Comparison of ENCODE assay signal across 16 mouse cellular contexts in the genomic region with DNA sequence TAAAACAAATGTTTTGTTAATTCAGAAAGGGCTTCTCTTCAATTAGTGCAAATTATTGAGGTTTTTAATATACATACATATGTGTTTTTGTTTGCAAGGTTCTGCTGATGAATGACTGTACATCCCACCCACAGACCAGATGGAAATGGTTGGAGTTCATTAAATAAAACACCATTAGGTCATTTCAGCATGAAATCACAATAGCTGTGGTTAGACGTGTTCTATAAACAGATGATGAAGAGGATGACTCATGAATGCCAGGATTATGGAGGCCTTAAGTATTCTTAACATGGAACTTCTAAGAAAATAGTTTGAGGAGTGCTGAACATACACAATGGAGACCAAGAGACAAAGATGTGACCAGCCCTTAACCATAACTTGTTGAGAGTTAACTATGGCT.
"Had no signal": no experiment of that assay in that cellular context is flagged by ENCODE, and none has a peak within 500 bp of the region (broad histone marks: within the 10 kb centered on the region; RNA-seq: fewer than 3 reads in every experiment).

No protein-coding gene starts in this region.

- DNase-seq: kidney, adult 18-20 months; kidney, adult 9 months; kidney, postnatal 25 days; liver; lung, adult 2 months; lung, postnatal 14 days; lung, postnatal 4 days; thymus, adult 2 months; thymus, postnatal 14 days; thymus, postnatal 4 days had no signal

- ATAC-seq: liver, embryonic 12.5 days; midbrain, embryonic 15.5 days had no signal

- H3K27me3 ChIP-seq: limb, embryonic 13.5 days; liver, embryonic 12.5 days; liver, embryonic 15.5 days; midbrain, embryonic 15.5 days had no signal

- H3K4me2 ChIP-seq: limb, embryonic 13.5 days; liver, embryonic 12.5 days; liver, embryonic 15.5 days; midbrain, embryonic 11.5 days; midbrain, embryonic 15.5 days had no signal

- H3K4me3 ChIP-seq: limb, embryonic 10.5 days; limb, embryonic 13.5 days; liver, embryonic 12.5 days; liver, embryonic 15.5 days; midbrain, embryonic 15.5 days had no signal

- H3K36me3 ChIP-seq: limb, embryonic 10.5 days; limb, embryonic 13.5 days; liver, embryonic 12.5 days; liver, embryonic 15.5 days; midbrain, embryonic 15.5 days had no signal

- H3K27ac ChIP-seq: limb, embryonic 10.5 days; limb, embryonic 13.5 days; liver, embryonic 12.5 days; liver, embryonic 15.5 days; midbrain, embryonic 15.5 days had no signal

- H3K9ac ChIP-seq: limb, embryonic 13.5 days; liver, embryonic 12.5 days; liver, embryonic 15.5 days; midbrain, embryonic 15.5 days had no signal

- H3K9me3 ChIP-seq: limb, embryonic 10.5 days; limb, embryonic 13.5 days; liver, embryonic 12.5 days; liver, embryonic 15.5 days; midbrain, embryonic 15.5 days had no signal

- H3K4me1 ChIP-seq: limb, embryonic 10.5 days; limb, embryonic 13.5 days; liver, embryonic 15.5 days; midbrain, embryonic 15.5 days had no signal
